Mouse (Mus musculus) G1E (cell line): ENCODE results near the gene Rab31.

Experiments used
- CTCF ChIP-seq: IDR thresholded peaks from 2 replicates; pipeline ENCODE4 v1.5.1; 2012; ENCODE audit warnings: low read depth, low read length, inconsistent platforms, mixed read lengths
- GATA1 ChIP-seq: IDR thresholded peaks from 2 replicates; pipeline ENCODE4 v1.6.1; 2012; ENCODE audit warnings: borderline replicate concordance, low read length, inconsistent platforms, mixed read lengths
- POLR2AphosphoS5 ChIP-seq: IDR thresholded peaks from 2 replicates; pipeline ENCODE4 v1.6.1; 2012; ENCODE audit warnings: low read depth, low read length, inconsistent platforms; ENCODE audit not compliant: insufficient replicate concordance
- TAL1 ChIP-seq: conservative IDR thresholded peaks from 2 replicates; pipeline ENCODE4 v1.6.1; 2012; ENCODE audit warnings: low read depth, low read length, inconsistent platforms, mixed read lengths

DNA sequence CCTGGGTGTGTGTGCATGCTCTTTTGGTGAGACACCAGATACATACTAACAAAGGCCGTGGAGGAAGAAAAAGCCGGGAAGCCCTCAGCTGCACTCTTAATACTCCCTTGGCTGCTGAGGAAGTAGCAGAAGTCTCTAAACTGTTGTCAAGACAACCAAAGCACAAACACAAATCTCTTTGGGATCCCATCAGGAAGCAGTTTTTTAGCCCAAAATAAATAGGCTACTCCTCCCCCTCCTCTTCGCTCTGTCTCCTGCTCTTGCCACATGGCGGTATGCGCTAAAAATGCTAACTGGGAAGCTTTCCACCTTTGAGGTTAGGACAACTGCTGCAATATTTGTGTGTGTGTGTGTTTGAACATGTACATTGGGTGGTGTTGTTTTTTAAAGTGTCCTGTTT lies 4.1 kb downstream of the Rab31 start:
- TF ChIP-seq CTCF, result no peak
- no peak for TF ChIP-seq TAL1
- TF ChIP-seq GATA1, result no peak
- TF ChIP-seq POLR2AphosphoS5, result no peak
